Mouse (Mus musculus) testis, adult 2 months (tissue): ENCODE data around the gene Rcan2.

Experiments used
- CTCF ChIP-seq: fragments of 200-500 bp; IDR thresholded peaks from 2 replicates; pipeline ENCODE4 v1.5.1; 2012; ENCODE audit warnings: low read depth, mild to moderate bottlenecking, inconsistent platforms, low read length, moderate library complexity; ENCODE audit not compliant: control insufficient read depth, insufficient read depth, insufficient replicate concordance
- POLR2A ChIP-seq: fragments of 200-500 bp; IDR thresholded peaks from 2 replicates; pipeline ENCODE4 v1.6.1; 2012; ENCODE audit warnings: low read depth, mild to moderate bottlenecking, inconsistent platforms, low read length, moderate library complexity; ENCODE audit not compliant: control insufficient read depth

GRCm38 (mm10) chr17:43806841-43807240 lies 5.7 kb downstream of the Rcan2 start:
- TF ChIP-seq POLR2A (no peak), CTCF (no peak)
